Mouse (Mus musculus) lung, adult 18-20 months (tissue): ENCODE data around the gene Vangl1.
"Not testable (repeated sequence)": the region's sequence is repeated elsewhere in the genome, so short reads cannot be mapped to it uniquely, and the experiment has no call there.

Experiments used
- DNase-seq, 2 experiments: peaks; one replicate each; pipeline ENCODE4 v3.0.0; 2022; ENCODE audit warnings: mixed read lengths in 2 of 2

Vangl1 gene

DNA sequence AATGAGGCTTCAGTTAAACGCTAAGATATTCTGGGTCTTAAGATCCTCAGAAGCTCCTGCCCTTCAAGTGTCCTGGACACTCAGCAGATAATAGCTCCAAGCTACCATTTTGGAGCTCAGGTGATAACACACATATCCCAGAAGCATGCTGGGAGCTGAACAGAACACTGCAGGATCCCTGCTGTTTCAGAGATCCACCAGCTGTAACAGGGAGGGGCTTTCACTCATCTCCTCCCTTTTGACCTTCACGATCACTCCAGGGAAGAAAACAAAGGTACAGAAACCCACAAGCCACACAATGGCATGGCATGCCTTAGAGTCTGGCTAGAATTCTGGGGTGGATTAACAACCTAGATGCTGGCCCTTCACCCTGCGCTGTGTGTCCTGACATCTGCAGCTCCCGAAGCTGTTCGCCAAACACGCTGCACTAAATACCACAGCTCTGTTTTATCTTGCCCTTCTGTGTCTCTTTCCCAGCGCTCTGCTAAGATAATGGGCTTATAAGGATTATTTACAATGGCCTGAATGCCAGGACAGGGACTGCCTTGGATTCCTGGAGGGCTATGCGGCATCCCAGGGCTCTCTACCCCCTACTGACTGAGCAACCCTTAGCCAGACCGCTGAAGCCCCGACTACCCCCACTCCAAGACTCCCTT lies 36.8 kb downstream of the Vangl1 start:
- no peak for DNase-seq

DNA sequence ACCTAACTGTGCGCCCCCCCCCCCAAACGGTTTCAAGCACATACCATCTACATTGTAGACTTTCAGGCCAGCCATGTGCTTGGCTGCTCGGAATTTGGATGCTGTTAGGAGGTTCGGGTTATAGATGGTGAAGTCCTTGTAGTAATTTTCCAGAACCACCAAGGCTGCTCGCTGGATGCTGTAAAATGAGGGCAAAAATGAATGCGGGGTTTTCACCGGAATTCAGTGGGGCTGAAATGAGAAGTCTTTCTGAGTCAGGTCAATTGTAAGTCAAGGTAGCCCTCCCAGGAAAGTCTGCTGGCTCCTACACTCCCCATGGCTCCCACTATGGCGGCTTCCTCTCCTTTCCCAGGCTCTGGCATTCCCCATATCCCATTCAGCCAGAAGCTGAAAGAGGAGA lies 37.7 kb downstream of the Vangl1 start:
- no peak for DNase-seq

GRCm38 (mm10) chr3:102166287-102166620 lies 38.2 kb downstream of the Vangl1 start:
- DNase-seq, result no peak

GRCm38 (mm10) chr3:102165536-102166286 lies 38.8 kb downstream of the Vangl1 start:
- DNase-seq, result no peak

DNA sequence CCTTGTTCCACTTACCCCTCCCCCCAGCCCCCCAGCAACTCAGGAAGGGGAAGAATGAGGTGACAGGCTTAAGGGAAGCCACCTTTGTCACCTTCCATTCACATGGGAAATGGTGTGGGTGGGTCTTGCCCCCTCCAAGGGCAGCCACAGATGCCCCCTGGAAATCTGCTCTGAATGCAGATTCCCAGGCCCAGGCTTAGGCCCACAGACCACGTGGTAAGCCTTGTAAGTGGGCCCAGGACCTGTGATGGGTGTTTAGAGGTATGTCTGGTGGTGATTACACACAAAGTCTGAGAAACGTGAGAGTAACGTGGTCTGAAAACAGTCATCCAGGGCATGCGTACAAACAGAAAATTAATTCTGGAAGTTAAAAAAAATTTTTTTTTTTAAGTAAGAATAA lies 39.6 kb downstream of the Vangl1 start:
- no peak for DNase-seq

DNA sequence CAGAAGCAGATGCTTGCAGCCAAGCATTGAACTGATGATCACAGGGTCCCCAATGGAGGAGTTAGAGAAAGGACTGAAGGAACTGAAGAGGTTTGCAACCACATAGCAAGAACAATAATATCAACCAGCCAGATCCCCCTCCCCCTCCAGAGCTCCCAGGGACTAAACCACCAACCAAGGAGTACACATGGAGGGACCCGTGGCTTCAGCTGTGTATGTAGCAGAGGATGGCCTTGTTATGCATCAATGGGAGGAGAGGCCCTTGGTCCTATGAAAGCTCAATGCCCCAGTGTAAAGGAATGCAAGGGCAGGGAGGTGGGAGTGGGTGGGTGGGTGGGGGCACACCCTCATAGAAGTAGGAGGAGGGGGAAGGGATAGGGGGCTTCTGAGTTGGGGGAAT lies 40.6 kb downstream of the Vangl1 start:
- DNase-seq, result not testable (repeated sequence)

DNA sequence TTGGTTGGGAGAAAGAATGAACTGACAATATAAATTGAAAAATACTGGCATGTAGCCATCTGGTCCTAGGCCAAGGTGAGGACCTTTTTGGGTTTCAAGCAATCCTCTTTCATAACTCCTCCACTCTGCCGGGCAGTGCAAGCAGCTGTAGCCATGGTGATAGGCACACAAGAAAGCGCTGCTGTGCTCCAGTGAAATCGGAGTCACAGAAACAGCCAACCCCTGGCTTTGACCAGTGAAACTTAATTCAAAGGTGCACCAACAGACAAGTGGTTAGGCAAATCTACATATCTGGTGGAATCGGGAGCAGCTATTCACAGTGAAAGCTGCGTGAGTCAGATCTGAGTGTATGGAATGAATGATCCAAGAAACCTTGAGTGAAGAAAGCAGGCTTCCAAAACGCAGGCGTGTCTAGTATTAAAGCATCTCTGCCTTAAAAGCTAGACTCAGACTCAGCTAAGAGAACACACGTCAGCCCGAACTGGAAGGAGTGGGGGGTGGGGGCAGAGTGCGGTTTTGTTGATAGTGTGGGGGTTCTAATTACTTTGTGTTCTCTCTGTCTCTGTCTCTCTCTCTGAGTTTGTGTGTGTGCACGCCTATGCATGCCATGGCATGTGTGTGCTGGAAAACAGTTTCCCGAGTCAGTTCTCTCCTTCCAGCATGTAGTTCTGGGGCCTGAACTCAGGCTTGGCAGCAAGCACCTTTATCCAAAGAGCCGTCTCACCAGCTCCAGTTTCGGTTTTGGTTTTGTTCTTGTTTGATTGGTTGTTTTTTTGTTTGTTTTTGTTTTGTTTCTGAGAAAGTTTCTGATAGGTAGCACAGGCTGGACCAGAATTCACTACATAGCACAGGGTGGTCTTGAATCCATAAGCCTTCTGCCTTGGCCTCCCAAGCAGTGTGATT lies 44.8 kb downstream of the Vangl1 start:
- DNase-seq, result peak; percentile 68 to 80

DNA sequence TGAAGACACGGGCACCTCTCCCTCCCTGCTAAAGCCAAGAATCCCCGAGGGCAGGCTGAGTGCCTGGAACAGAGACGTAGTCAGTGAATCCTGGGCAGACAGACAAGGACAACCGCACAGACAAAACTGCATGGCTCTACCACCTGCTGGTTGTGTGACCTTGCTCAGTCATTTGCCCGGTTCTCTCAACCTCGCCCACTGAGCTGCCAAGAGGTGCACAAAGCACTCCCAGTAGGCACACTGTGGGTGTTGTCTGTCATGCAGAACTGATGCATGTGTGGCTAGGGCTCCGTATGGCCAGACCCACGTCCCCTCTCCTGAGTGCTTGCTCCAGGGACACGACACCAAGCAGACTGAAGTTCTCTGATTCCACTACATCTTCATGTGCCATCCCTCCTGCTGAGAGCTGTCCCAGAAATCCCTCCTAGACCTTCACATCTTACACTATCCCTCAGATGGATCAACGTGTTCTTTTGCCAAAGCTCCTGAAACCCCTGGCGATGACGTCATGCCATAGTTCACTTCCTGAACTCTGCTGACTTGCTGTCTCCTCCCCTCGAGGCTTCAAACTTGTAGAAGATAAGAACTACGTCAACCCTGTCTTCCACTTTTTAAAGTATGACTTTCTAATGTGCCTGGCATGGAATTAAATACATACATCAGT lies 45.6 kb downstream of the Vangl1 start:
- no peak for DNase-seq

DNA sequence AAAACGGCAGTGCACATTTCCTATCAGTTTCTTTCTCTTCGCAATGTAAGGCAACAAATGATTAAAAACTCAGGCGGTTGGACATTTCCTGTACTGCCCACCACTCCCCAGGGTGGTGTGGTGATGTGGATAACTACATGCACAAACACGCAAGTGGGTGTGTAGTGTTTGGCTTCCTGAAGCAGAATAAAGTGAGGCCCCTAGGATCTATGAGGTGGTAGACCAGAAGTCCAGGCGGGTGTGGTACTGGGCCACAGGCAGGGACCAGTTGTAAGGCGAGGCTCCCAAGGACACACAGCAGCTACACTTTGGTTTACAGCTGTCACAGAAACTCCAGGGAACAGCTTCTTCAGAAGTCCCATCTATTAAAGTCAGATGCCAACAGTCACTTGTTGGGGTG lies 46.8 kb downstream of the Vangl1 start:
- DNase-seq, result no peak

- no peak for DNase-seq
These were observed 47.8 kb downstream of the Vangl1 start for GRCm38 (mm10) chr3:102156737-102157136.

GRCm38 (mm10) chr3:102154107-102154506 lies 50.4 kb downstream of the Vangl1 start:
- no peak for DNase-seq

- peak; percentile 52 to 74 for DNase-seq
These were observed 51.6 kb downstream of the Vangl1 start for GRCm38 (mm10) chr3:102152872-102153271.

DNA sequence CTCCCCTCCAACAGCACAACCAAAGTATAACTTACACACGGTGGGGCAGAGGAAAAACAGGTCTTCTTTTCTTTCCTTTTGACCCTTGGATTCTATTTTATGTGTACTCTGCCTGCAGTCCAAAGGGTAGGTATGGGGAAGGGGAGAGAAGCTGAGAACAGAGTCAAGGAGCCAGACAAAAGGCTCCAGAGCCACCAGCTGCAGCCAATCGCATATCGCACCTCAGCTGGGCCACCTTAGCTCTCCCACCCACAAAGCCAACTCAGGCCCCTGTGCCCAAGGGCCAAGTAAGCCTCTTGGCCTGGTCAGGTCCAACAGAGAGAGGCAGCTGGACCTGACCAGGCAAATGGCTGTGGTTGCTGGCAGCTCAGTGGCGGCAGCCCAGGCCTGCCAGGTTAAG lies 52.0 kb downstream of the Vangl1 start:
- no peak for DNase-seq

GRCm38 (mm10) chr3:102151850-102152249 lies 52.6 kb downstream of the Vangl1 start:
- no peak for DNase-seq

DNA sequence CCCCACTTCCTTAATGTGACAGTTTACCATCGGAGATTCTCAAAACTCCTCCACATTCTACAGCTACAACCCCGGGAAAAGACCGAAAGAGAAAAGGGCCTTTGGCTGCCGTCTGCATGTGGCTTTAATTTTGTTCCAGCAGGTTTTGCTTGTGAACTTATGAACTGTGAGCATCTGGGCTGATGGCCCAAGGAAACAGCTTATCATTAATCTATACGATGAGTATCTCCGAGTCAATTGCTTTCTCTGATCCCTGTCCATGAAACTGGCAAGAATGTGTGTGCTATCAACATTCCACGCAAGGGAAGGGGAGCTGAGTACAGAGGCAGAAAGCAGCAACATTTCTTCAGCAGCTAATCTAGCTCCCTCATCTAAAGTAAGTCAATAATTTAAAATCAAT lies 54.6 kb downstream of the Vangl1 start:
- DNase-seq, result no peak

GRCm38 (mm10) chr3:102147189-102147588 lies 57.3 kb downstream of the Vangl1 start:
- no peak for DNase-seq

GRCm38 (mm10) chr3:102146428-102146827 lies 58.1 kb downstream of the Vangl1 start:
- no peak for DNase-seq

DNA sequence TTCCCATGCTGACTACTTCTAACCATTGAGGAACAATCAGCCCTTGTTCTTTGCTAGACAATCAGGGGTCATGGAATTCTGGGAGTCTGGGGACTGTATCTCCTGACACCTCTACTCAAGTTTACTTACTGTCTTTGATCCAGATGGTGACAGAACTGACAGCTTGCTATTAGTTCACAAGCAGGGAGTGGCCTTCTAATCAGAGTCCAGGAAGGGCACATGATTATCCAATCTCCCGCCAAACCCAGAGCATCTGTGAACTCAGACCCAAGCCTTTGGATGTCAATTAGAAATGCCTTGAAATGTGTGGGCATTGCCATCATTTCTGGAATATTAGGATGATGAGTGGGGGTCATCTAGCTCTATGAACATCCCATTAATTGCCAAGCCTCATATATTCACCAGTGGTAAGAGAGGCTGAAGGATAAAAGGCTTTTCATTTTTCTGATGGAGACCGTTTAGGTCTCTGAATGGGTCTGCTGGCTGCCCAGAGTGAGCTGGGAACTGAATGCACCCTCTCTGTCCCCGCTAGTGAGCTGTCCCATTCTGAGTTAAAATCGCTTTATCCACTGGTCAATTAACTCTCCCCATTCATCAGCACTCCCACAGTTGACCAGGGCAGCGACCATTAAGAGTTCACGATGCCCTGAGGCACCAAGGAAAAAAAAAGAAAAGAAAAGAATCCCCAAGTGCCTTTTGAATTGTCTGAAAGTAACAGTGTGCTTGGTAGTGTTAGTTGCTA lies 58.7 kb downstream of the Vangl1 start:
- DNase-seq, result no peak

- no peak for DNase-seq
These were observed 60.1 kb downstream of the Vangl1 start for GRCm38 (mm10) chr3:102144401-102144800.

GRCm38 (mm10) chr3:102143536-102143935 lies 61.0 kb downstream of the Vangl1 start:
- DNase-seq, result no peak

DNA sequence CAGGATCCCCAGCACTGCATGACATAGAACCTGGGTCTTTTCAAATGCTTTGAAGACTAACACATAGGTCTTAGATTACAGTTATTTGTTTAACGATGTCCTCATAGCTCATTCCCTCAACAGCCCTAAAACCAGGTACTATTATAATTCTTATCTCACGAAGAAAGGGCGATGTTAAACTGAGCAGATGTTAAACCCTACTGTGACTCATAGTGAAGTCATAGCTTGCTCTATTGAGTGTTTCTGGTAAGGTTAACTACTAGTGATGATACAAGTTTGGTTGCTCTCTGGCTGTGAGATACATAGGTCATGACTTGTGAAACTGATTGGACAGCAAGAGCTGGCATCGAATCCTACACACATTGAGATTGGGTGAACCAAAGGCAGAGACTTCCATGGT lies 61.5 kb downstream of the Vangl1 start:
- DNase-seq, result no peak

DNA sequence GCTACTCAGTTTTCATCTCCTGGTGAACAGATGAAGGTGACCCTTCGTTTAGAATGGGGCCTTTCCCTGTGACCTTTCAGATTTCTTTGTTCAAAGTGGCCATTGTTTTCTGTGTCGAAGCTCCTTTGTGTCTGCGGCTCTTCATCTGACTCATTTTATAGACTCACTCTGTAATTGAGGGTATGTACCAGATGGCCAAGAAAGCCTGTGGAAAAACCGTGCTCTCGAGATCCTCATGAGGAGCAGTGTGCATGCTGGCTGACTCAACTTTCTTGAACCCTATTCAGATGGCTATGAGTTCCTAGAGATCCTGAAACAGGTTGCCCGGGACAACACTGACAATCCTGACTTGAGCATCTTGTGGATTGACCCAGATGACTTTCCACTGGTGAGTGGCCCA lies 62.6 kb downstream of the Vangl1 start:
- no peak for DNase-seq
